Mouse (Mus musculus) erythroid progenitor cell, adult 5-6 weeks (primary cell): ENCODE measurements around the gene Afdn. TPM values are rescaled to one million over a fixed set of nuclear protein-coding genes. Genes with fewer than 3 reads are reported as not detected.
"Not testable (repeated sequence)": the region's sequence is repeated elsewhere in the genome, so short reads cannot be mapped to it uniquely, and the experiment has no call there.

Source experiments
- ATAC-seq: replicated peaks from 2 replicates; pipeline ENCODE4 v1.8.0; 2016; ENCODE audit warnings: moderate number of reproducible peaks, mild to moderate bottlenecking, moderate TSS enrichment, inconsistent platforms; ENCODE audit not compliant: poor library complexity, low FRiP score, severe bottlenecking
- total RNA-seq, 2 experiments: library from RNA; stranded (forward) in 1 of 2; stranded (reverse) in 1 of 2; fragments of 150-400 nt in 1 of 2; fragments of 186-747, 209-891 nt in 1 of 2; gene quantifications; 2 replicates each; pipeline versions ENCODE4 v1.2.3 to v1.2.4; 2015 to 2017; ENCODE audit warnings: low replicate concordance in 2 of 2

Gene Afdn
- total RNA-seq, 2 experiments from 2014 or later: 8.9 TPM; not detected in 1

GRCm38 (mm10) chr17:13763819-13764218, 3.5 kb downstream of the Afdn start:
- no peak for ATAC-seq

GRCm38 (mm10) chr17:13764911-13765310, 4.6 kb downstream of the Afdn start:
- not testable (repeated sequence) for ATAC-seq

GRCm38 (mm10) chr17:13768531-13768930, 8.2 kb downstream of the Afdn start:
- ATAC-seq: no peak

GRCm38 (mm10) chr17:13769256-13769655, 8.9 kb downstream of the Afdn start:
- ATAC-seq: no peak

- ATAC-seq: no peak
Observed at GRCm38 (mm10) chr17:13777676-13778075, 17.3 kb downstream of the Afdn start.

GRCm38 (mm10) chr17:13778865-13779264, 18.5 kb downstream of the Afdn start:
- ATAC-seq: no peak

GRCm38 (mm10) chr17:13781948-13782347, 21.6 kb downstream of the Afdn start:
- no peak for ATAC-seq

- no peak for ATAC-seq
Observed at GRCm38 (mm10) chr17:13783469-13783868, 23.1 kb downstream of the Afdn start.

GRCm38 (mm10) chr17:13790033-13790432, 29.7 kb downstream of the Afdn start:
- ATAC-seq: not testable (repeated sequence)

GRCm38 (mm10) chr17:13797691-13798090, 37.4 kb downstream of the Afdn start:
- ATAC-seq: no peak

- ATAC-seq: no peak
Observed at GRCm38 (mm10) chr17:13802836-13803408, 42.6 kb downstream of the Afdn start.

- no peak for ATAC-seq
Observed at GRCm38 (mm10) chr17:13806016-13806415, 45.7 kb downstream of the Afdn start.

GRCm38 (mm10) chr17:13817789-13818188, 57.5 kb downstream of the Afdn start:
- ATAC-seq: no peak

GRCm38 (mm10) chr17:13819342-13819741, 59.0 kb downstream of the Afdn start:
- no peak for ATAC-seq

- no peak for ATAC-seq
Observed at GRCm38 (mm10) chr17:13820676-13821075, 60.3 kb downstream of the Afdn start.

GRCm38 (mm10) chr17:13825421-13825820, 65.1 kb downstream of the Afdn start:
- no peak for ATAC-seq

GRCm38 (mm10) chr17:13830234-13830633, 69.9 kb downstream of the Afdn start:
- ATAC-seq: no peak

- ATAC-seq: no peak
Observed at GRCm38 (mm10) chr17:13830636-13831341, 70.5 kb downstream of the Afdn start.

GRCm38 (mm10) chr17:13835876-13836275, 75.5 kb downstream of the Afdn start:
- no peak for ATAC-seq

GRCm38 (mm10) chr17:13850175-13850574, 89.8 kb downstream of the Afdn start:
- ATAC-seq: no peak

GRCm38 (mm10) chr17:13853883-13854282, 93.5 kb downstream of the Afdn start:
- not testable (repeated sequence) for ATAC-seq

GRCm38 (mm10) chr17:13855396-13855795, 95.1 kb downstream of the Afdn start:
- no peak for ATAC-seq
